Mouse (Mus musculus): ENCODE measurements around the gene Tax1bp3. TPM values are rescaled to one million over a fixed set of nuclear protein-coding genes. Genes with fewer than 3 reads are reported as not detected.

Tax1bp3 gene
- polyA plus RNA-seq, 2 experiments = 10.8 to 25.8 TPM

DNA sequence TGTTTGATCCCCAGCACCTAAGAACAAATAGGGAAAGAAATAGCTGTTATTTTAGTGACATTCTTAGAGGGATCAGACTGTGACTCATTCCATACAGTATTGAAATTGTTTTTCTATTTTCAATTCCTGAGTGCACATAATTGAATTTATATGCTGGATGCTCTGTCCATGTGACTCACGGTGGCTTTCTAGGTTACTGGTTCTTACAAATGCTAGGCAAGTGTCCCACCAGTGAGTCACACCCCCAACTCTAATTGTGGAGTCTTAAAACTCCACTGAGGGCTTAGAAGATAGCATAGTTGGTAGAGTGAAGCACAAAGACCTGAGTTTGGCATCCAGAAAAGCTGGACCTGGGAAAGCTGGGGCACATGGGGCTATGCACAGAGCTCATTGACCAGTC is 43.8 kb downstream of the Tax1bp3 start:
- DNase-seq (ENCODE audit: low read depth in 3 of 3, low spot score in 3 of 3) = no peak
- Histone ChIP-seq H3K27ac (no peak overlapping the region), H3K36me3 (replicated peaks; ENCODE audit: control insufficient read depth, insufficient read depth, low read depth) (no peaks in the 10 kb centered on the region), H3K4me2 (ENCODE audit: low read depth) (no peak overlapping the region), H3K9ac (replicated peaks) (no peak overlapping the region), H3K4me1 (replicated peaks; ENCODE audit: control insufficient read depth in 2 of 2, insufficient read depth in 2 of 2, low read length in 1 of 2) (no peaks in the 10 kb centered on the region), H3K9me3 (ENCODE audit: control insufficient read depth, low read length) (no peaks in the 10 kb centered on the region), H3K27me3 (ENCODE audit: control insufficient read depth, insufficient read depth, low read length) (no peaks in the 10 kb centered on the region), H3K4me3 (ENCODE audit: insufficient read depth in 1 of 2, low read depth in 2 of 2, low read length in 2 of 2) (no peak overlapping the region)
- TF ChIP-seq CTCF (IDR thresholded peaks at IDR 0.05; ENCODE audit: low read depth) (no peak), EP300 (IDR thresholded peaks at IDR 0.05; ENCODE audit: low read depth) (no peak)
- no peak for ATAC-seq (ENCODE audit: insufficient read depth)
- WGBS (ENCODE audit: insufficient replicate concordance) = 69% methylated on average over 1 of the region's 1 CpGs

DNA sequence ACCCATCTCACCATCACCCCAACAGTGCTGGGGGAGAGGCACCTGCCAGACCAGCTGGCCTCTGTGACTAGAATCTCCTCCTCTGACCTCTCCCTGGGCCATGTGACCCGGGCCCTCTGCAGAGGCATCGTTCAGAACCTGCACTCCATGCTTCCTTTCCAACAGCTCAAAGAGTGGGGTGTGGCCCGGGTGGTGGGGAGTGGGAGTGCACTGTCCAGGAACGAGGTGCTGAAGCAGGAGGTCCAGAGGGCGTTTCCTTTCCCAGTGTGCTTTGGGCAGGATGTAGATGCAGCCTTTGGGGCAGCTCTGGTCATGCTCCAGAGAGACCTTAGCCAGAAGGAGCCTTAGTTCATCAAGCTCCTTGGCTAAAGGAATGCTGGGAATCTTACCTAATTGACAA is 46.0 kb downstream of the Tax1bp3 start:
- DNase-seq (ENCODE audit: low read depth in 3 of 3, low spot score in 3 of 3) (no peak), ATAC-seq (ENCODE audit: insufficient read depth) (no peak)
- H3K4me1 ChIP-seq (replicated peaks; ENCODE audit: control insufficient read depth in 2 of 2, insufficient read depth in 2 of 2, low read length in 1 of 2) = no peaks in the 10 kb centered on the region
- no peak overlapping the region for H3K9ac ChIP-seq (replicated peaks)
- no peaks in the 10 kb centered on the region for H3K36me3 ChIP-seq (replicated peaks; ENCODE audit: control insufficient read depth, insufficient read depth, low read depth)
- H3K27ac ChIP-seq = no peak overlapping the region
- TF ChIP-seq CTCF (IDR thresholded peaks at IDR 0.05; ENCODE audit: low read depth) = no peak
- no peak for TF ChIP-seq EP300 (IDR thresholded peaks at IDR 0.05; ENCODE audit: low read depth)
- no peaks in the 10 kb centered on the region for H3K9me3 ChIP-seq (ENCODE audit: control insufficient read depth, low read length)
- no peaks in the 10 kb centered on the region for H3K27me3 ChIP-seq (ENCODE audit: control insufficient read depth, insufficient read depth, low read length)
- H3K4me2 ChIP-seq (ENCODE audit: low read depth) = no peak overlapping the region
- no peak overlapping the region for H3K4me3 ChIP-seq (ENCODE audit: insufficient read depth in 1 of 2, low read depth in 2 of 2, low read length in 2 of 2)
- 25% methylated on average over 5 of the region's 5 CpGs for WGBS (ENCODE audit: insufficient replicate concordance)

DNA sequence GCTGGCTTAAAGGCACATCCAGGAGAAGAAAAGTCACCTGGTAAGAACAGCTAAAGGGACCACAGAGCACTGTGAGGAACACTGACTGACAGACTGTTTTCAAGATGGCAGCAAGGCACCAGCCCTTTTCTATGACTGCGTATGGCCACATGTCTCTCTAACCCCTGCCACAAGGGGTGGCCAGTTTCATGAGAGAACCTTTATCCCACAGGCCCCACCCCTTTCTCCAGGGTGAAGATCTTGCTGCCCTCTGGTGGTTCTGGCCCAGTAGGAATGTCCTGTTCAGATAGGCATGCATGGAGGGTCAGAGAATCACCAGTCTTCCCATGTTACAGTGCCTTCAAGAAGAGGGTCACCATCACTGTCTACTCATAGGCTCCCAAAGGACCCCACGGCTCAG is 47.1 kb downstream of the Tax1bp3 start:
- Histone ChIP-seq H3K27me3 (ENCODE audit: control insufficient read depth, insufficient read depth, low read length) (no peaks in the 10 kb centered on the region), H3K9ac (replicated peaks) (no peak overlapping the region), H3K9me3 (ENCODE audit: control insufficient read depth, low read length) (no peaks in the 10 kb centered on the region), H3K4me1 (replicated peaks; ENCODE audit: control insufficient read depth in 2 of 2, insufficient read depth in 2 of 2, low read length in 1 of 2) (no peaks in the 10 kb centered on the region), H3K4me2 (ENCODE audit: low read depth) (no peak overlapping the region), H3K27ac (no peak overlapping the region), H3K36me3 (replicated peaks; ENCODE audit: control insufficient read depth, insufficient read depth, low read depth) (no peaks in the 10 kb centered on the region), H3K4me3 (ENCODE audit: insufficient read depth in 1 of 2, low read depth in 2 of 2, low read length in 2 of 2) (no peak overlapping the region)
- ATAC-seq (ENCODE audit: insufficient read depth) (no peak), DNase-seq (ENCODE audit: low read depth in 3 of 3, low spot score in 3 of 3) (peak in 1 of 3 experiments; percentile 15)
- 50% methylated on average over 2 of the region's 2 CpGs for WGBS (ENCODE audit: insufficient replicate concordance)
- TF ChIP-seq CTCF (IDR thresholded peaks at IDR 0.05; ENCODE audit: low read depth) (peak; percentile 62), EP300 (IDR thresholded peaks at IDR 0.05; ENCODE audit: low read depth) (no peak)

DNA sequence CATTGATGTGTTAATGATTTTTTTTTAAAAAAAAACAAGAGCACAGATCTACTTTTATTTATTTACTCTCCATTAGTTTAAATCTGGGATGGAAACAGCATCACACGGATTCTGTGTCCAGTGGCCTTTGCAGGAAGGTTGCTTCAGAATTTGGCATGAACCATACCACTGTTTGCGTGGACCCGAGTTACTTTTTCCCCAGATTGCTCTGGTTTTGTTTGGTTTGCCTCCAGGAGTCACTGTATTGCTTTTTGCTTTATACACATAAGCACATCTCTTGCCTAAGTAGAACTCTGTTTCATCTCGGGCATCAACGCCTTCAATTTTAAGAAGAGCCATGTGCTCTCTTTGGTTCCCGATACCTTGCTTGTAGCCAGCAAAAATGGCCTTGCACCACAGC is 49.0 kb downstream of the Tax1bp3 start:
- Histone ChIP-seq H3K9me3 (ENCODE audit: control insufficient read depth, low read length) (no peaks in the 10 kb centered on the region), H3K4me1 (replicated peaks; ENCODE audit: control insufficient read depth in 2 of 2, insufficient read depth in 2 of 2, low read length in 1 of 2) (no peaks in the 10 kb centered on the region), H3K4me2 (ENCODE audit: low read depth) (no peak overlapping the region), H3K27me3 (ENCODE audit: control insufficient read depth, insufficient read depth, low read length) (no peaks in the 10 kb centered on the region), H3K36me3 (replicated peaks; ENCODE audit: control insufficient read depth, insufficient read depth, low read depth) (no peaks in the 10 kb centered on the region), H3K9ac (replicated peaks) (no peak overlapping the region), H3K4me3 (ENCODE audit: insufficient read depth in 1 of 2, low read depth in 2 of 2, low read length in 2 of 2) (no peak overlapping the region), H3K27ac (no peak overlapping the region)
- TF ChIP-seq EP300 (IDR thresholded peaks at IDR 0.05; ENCODE audit: low read depth) = no peak
- TF ChIP-seq CTCF (IDR thresholded peaks at IDR 0.05; ENCODE audit: low read depth) = no peak
- no peak for DNase-seq (ENCODE audit: low read depth in 3 of 3, low spot score in 3 of 3)
- WGBS (ENCODE audit: insufficient replicate concordance) = 68% methylated on average over 6 of the region's 6 CpGs
- ATAC-seq (ENCODE audit: insufficient read depth) = no peak

DNA sequence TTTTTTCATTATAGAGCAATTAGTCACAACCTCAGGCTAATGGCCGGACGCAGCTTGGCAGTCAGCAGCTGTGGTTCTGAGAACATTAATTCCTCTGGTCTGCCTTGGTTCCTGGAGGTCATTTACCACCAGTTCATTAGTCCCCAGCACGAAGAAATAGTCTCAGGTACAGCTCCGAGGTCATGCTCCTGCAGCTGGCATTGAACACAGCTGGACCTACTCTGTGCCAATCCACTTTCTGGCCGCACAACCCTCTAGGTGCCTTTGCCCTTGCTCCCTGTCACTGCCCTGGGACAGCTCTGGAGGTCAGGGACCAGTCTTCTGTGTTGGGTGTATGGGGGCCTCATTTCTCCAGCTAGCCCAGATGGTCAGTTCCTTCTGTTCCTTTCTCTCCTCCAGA is 52.0 kb downstream of the Tax1bp3 start:
- no peak overlapping the region for H3K9ac ChIP-seq (replicated peaks)
- H3K9me3 ChIP-seq (ENCODE audit: control insufficient read depth, low read length) = no peaks in the 10 kb centered on the region
- no peaks in the 10 kb centered on the region for H3K36me3 ChIP-seq (replicated peaks; ENCODE audit: control insufficient read depth, insufficient read depth, low read depth)
- no peak for TF ChIP-seq CTCF (IDR thresholded peaks at IDR 0.05; ENCODE audit: low read depth)
- no peak for TF ChIP-seq EP300 (IDR thresholded peaks at IDR 0.05; ENCODE audit: low read depth)
- 53% methylated on average over 5 of the region's 5 CpGs for WGBS (ENCODE audit: insufficient replicate concordance)
- H3K27me3 ChIP-seq (ENCODE audit: control insufficient read depth, insufficient read depth, low read length) = no peaks in the 10 kb centered on the region
- H3K4me3 ChIP-seq (ENCODE audit: insufficient read depth in 1 of 2, low read depth in 2 of 2, low read length in 2 of 2) = no peak overlapping the region
- H3K4me1 ChIP-seq (replicated peaks; ENCODE audit: control insufficient read depth in 2 of 2, insufficient read depth in 2 of 2, low read length in 1 of 2) = no peaks in the 10 kb centered on the region
- H3K27ac ChIP-seq = no peak overlapping the region
- DNase-seq (ENCODE audit: low read depth in 3 of 3, low spot score in 3 of 3) (no peak), ATAC-seq (ENCODE audit: insufficient read depth) (no peak)
- H3K4me2 ChIP-seq (ENCODE audit: low read depth) = no peak overlapping the region
